Mouse (Mus musculus) stomach, embryonic 16.5 days (tissue): ENCODE data around the gene Enpp4. TPM values are rescaled to one million over a fixed set of nuclear protein-coding genes. Genes with fewer than 3 reads are reported as not detected.

Experiments
- ATAC-seq: fragments of 200-750 bp; cut with Nextera tagmentation; 2 replicates; pipeline ENCODE4 v1.8.0; 2017; ENCODE audit warnings: moderate number of reproducible peaks, moderate TSS enrichment; ENCODE audit not compliant: insufficient read depth, low FRiP score
- H3K27ac ChIP-seq: fragments of 300-500 bp; sonication (generic); 2 replicates; pipeline ENCODE4 v1.5.1; 2014; ENCODE audit warnings: low read length
- H3K27me3 ChIP-seq: fragments of 300-500 bp; sonication (generic); 2 replicates; pipeline ENCODE4 v1.6.1; 2014; ENCODE audit warnings: low read length, control low read depth, mixed read lengths; ENCODE audit not compliant: control insufficient read depth, insufficient read depth
- H3K36me3 ChIP-seq: fragments of 300-500 bp; sonication (generic); 2 replicates; pipeline ENCODE4 v1.6.1; 2014; ENCODE audit warnings: low read length; ENCODE audit not compliant: control insufficient read depth, insufficient read depth
- H3K4me1 ChIP-seq: fragments of 300-500 bp; sonication (generic); 2 replicates; pipeline ENCODE4 v1.6.1; 2014; ENCODE audit warnings: low read length, control low read depth, mixed read lengths; ENCODE audit not compliant: control insufficient read depth, insufficient read depth
- H3K4me2 ChIP-seq: fragments of 300-500 bp; sonication (generic); 2 replicates; pipeline ENCODE4 v1.6.1; 2014; ENCODE audit warnings: low read depth, low read length, mixed read lengths
- H3K4me3 ChIP-seq: fragments of 300-500 bp; sonication (generic); replicated peaks from 2 replicates; pipeline ENCODE4 v1.5.1; 2014; ENCODE audit warnings: mild to moderate bottlenecking, low read length
- H3K9ac ChIP-seq: fragments of 300-500 bp; sonication (generic); 2 replicates; pipeline ENCODE4 v1.6.1; 2014; ENCODE audit warnings: low read length
- H3K9me3 ChIP-seq: fragments of 300-500 bp; sonication (generic); replicated peaks from 2 replicates; pipeline ENCODE4 v1.6.1; 2016; ENCODE audit warnings: low read length, control low read depth; ENCODE audit not compliant: control insufficient read depth
- WGBS: fragments of 180-500 bp; shearing (Covaris S2); extraction: QIAGEN DNeasy Blood & Tissue Kit; methylation state at CpG from one replicate; pipeline ENCODE4 v1.1.7; 2014; 5-methylcytosine and 5-hydroxymethylcytosine counted together
- polyA plus RNA-seq: library from polyadenylated mRNA; unstranded; fragments of >200 nt; fragmentation: Nextera tagmentation; extraction: Ambion mirVana; gene quantifications from 2 replicates; pipeline ENCODE4 v1.2.1, GENCODE M21; 2015

The Enpp4 gene
- polyA plus RNA-seq, 1 experiment from 2014 or later: 5.9 TPM

DNA sequence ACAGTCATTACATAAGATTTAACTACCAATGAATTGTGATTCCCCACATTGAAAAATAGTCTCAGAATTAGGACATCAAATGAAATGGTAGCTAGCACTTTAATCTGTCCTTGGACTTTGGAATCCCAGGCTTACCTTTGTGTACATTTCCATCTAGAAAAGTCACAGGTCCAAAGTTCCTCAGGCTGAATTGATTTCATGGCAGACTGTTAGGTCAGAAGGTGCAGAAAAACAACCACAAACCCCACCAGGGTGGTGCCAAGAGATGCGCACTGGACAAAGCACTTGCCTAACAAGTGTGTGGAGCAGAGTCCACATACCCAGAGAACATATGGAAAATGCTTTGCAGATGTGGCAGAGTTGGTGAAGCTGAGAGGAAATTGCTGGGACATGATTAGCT lies 48.5 kb downstream of the Enpp4 start:
- 82% methylated on average over 1 of the region's 1 CpGs for WGBS
- Histone ChIP-seq H3K27me3 (no peaks in the 10 kb centered on the region), H3K9me3 (no peaks in the 10 kb centered on the region), H3K4me3 (no peak overlapping the region), H3K4me2 (no peak overlapping the region), H3K36me3 (no peaks in the 10 kb centered on the region), H3K27ac (no peak overlapping the region), H3K9ac (no peak overlapping the region), H3K4me1 (no peaks in the 10 kb centered on the region)
- ATAC-seq: no peak

GRCm38 (mm10) chr17:44053427-44053826 lies 52.2 kb downstream of the Enpp4 start:
- no peaks in the 10 kb centered on the region for H3K9me3 ChIP-seq
- 80% methylated on average over 4 of the region's 4 CpGs for WGBS
- H3K27me3 ChIP-seq: no peaks in the 10 kb centered on the region
- no peak overlapping the region for H3K9ac ChIP-seq
- H3K4me2 ChIP-seq: no peak overlapping the region
- no peak overlapping the region for H3K4me3 ChIP-seq
- ATAC-seq: no peak
- no peak overlapping the region for H3K27ac ChIP-seq
- H3K36me3 ChIP-seq: no peaks in the 10 kb centered on the region
- H3K4me1 ChIP-seq: no peaks in the 10 kb centered on the region

Other genes with a start within 250 kb of the Enpp4 start
- 33.2 and 37.1 TPM in 2 replicates for gene Enpp5, start 27.0 kb downstream of the Enpp4 start, polyA plus RNA-seq
- 7.3 and 9.1 TPM in 2 replicates for gene Clic5, start 82.8 kb upstream of the Enpp4 start, polyA plus RNA-seq